Mouse (Mus musculus) skeletal muscle tissue, adult 2 months (tissue): ENCODE measurements around the gene Pde6g.
A peak's percentile ranks its signal among the peaks of the same experiment; 100 is the strongest.
"Not testable (repeated sequence)": the region's sequence is repeated elsewhere in the genome, so short reads cannot be mapped to it uniquely, and the experiment has no call there.

Experiments used
- DNase-seq: peaks from one replicate; pipeline ENCODE4 v3.0.0-alpha.2; 2012; ENCODE audit warnings: low read depth, low spot score

The Pde6g gene

DNA sequence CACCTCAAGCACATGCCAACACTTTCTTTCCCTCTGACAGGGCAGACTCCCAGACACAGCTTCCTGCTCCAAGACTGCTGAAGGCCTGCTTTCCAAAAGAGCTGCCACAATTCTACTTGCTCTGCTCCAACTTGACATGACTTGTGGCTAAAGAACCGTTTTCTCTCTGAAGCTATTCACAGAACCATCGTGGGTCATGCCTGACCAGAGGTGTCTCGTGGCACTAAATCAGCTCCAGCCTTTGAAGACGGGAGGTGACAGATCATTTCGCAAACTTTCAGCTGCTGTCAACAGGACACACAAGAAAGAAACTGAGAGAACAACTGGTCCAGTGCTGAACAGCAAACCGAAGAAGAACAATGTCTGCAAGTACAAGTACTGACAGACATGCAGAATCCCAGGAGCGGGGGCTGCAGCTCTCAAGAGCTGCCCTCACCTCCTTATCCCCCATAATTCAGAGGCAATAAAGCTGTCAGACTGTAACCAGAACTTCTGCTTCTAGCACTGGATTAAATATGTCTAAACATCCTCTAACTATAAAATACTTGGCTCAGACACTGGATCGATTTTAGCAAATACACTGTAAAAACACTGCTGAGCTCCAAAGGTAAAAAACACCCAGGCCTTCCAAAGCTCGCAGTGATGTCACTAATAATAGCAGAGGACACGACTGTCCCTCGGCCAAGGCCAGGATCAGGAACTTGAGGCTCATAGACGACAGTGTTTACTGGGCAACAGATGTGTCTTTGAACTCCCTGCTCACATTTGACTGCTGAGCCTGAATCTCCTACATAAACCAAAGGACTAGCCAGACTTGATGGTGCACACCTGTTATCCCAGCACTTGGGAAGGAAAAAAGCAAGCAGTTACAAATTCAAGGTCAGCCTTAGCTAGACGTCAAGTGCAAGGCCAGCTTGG lies 30.4 kb downstream of the Pde6g start:
- DNase-seq: peak; percentile 47

GRCm38 (mm10) chr11:120418592-120418991 lies 34.7 kb downstream of the Pde6g start:
- no peak for DNase-seq

- no peak for DNase-seq
These were observed 35.4 kb downstream of the Pde6g start for GRCm38 (mm10) chr11:120417852-120418251.

- DNase-seq: not testable (repeated sequence)
These were observed 39.7 kb downstream of the Pde6g start for GRCm38 (mm10) chr11:120413621-120414020.

- DNase-seq: no peak
These were observed 46.9 kb downstream of the Pde6g start for GRCm38 (mm10) chr11:120406445-120406844.

GRCm38 (mm10) chr11:120405867-120406266 lies 47.4 kb downstream of the Pde6g start:
- no peak for DNase-seq

GRCm38 (mm10) chr11:120404814-120405213 lies 48.5 kb downstream of the Pde6g start:
- no peak for DNase-seq

GRCm38 (mm10) chr11:120399319-120399718 lies 54.0 kb downstream of the Pde6g start:
- DNase-seq: no peak
